Mouse (Mus musculus) embryonic fibroblast, embryonic 13.5 days (primary cell): Measurements from ENCODE around the gene Smg5.
"Not testable (repeated sequence)": the region's sequence is repeated elsewhere in the genome, so short reads cannot be mapped to it uniquely, and the experiment has no call there.

Source experiments
- CTCF ChIP-seq: IDR thresholded peaks from 2 replicates; pipeline ENCODE4 v1.5.1; 2011; ENCODE audit warnings: mild to moderate bottlenecking, control low read depth, low read length, moderate library complexity, borderline replicate concordance; ENCODE audit not compliant: insufficient read depth
- POLR2A ChIP-seq: IDR thresholded peaks from 2 replicates; pipeline ENCODE4 v1.6.1; 2011; ENCODE audit warnings: low read depth, mild to moderate bottlenecking, control low read depth, low read length, moderate library complexity

GRCm38 (mm10) chr3:88367517-88367916, 31.5 kb downstream of the Smg5 start:
- not testable (repeated sequence) for TF ChIP-seq POLR2A, CTCF
